Mouse (Mus musculus) stomach, embryonic 14.5 days (tissue): ENCODE data around the gene 1110051M20Rik. TPM values are rescaled to one million over a fixed set of nuclear protein-coding genes. Genes with fewer than 3 reads are reported as not detected.

Source experiments
- ATAC-seq: fragments of 200-750 bp; cut with Nextera tagmentation; 2 replicates; pipeline ENCODE4 v1.8.0; 2017; ENCODE audit warnings: low read depth, moderate TSS enrichment; ENCODE audit not compliant: insufficient number of reproducible peaks, insufficient read depth, low FRiP score
- H3K27ac ChIP-seq: fragments of 300-500 bp; sonication (generic); 2 replicates; pipeline ENCODE4 v1.5.1; 2014; ENCODE audit warnings: mild to moderate bottlenecking, low read length, moderate library complexity, mixed read lengths
- H3K27me3 ChIP-seq: fragments of 300-500 bp; sonication (generic); 2 replicates; pipeline ENCODE4 v1.6.1; 2014; ENCODE audit warnings: low read length, control low read depth, mixed read lengths; ENCODE audit not compliant: control insufficient read depth, insufficient read depth
- H3K36me3 ChIP-seq: fragments of 300-500 bp; sonication (generic); 2 replicates; pipeline ENCODE4 v1.6.1; 2014; ENCODE audit warnings: mild to moderate bottlenecking, control low read depth, low read length, moderate library complexity, mixed read lengths; ENCODE audit not compliant: control insufficient read depth, insufficient read depth
- H3K4me1 ChIP-seq: fragments of 300-500 bp; sonication (generic); 2 replicates; pipeline ENCODE4 v1.6.1; 2014; ENCODE audit warnings: low read length, control low read depth, mixed read lengths; ENCODE audit not compliant: control insufficient read depth, insufficient read depth
- H3K4me2 ChIP-seq: fragments of 300-500 bp; sonication (generic); replicated peaks from 2 replicates; pipeline ENCODE4 v1.6.1; 2014; ENCODE audit warnings: low read depth, low read length, control low read depth
- H3K4me3 ChIP-seq: fragments of 300-500 bp; sonication (generic); 2 replicates; pipeline ENCODE4 v1.5.1; 2014; ENCODE audit warnings: low read depth, low read length, control low read depth
- H3K9ac ChIP-seq: fragments of 300-500 bp; sonication (generic); replicated peaks from 2 replicates; pipeline ENCODE4 v1.6.1; 2014; ENCODE audit warnings: low read depth, mild to moderate bottlenecking, control low read depth, low read length, moderate library complexity, mixed read lengths
- H3K9me3 ChIP-seq: fragments of 300-500 bp; sonication (generic); 2 replicates; pipeline ENCODE4 v1.6.1; 2016; ENCODE audit warnings: low read depth, low read length, control low read depth; ENCODE audit not compliant: control insufficient read depth
- WGBS: fragments of 180-500 bp; shearing (Covaris S2); extraction: QIAGEN DNeasy Blood & Tissue Kit; methylation state at CpG from one replicate; pipeline ENCODE4 v1.1.7; 2014; 5-methylcytosine and 5-hydroxymethylcytosine counted together
- microRNA-seq: library from miRNA; unstranded; fragments of <30 nt; microRNA quantifications from one replicate; pipeline ENCODE4, GENCODE M21; 2016
- polyA plus RNA-seq: library from polyadenylated mRNA; unstranded; fragments of >200 nt; fragmentation: Nextera tagmentation; extraction: Ambion mirVana; gene quantifications from 2 replicates; pipeline ENCODE4 v1.2.1, GENCODE M21; 2014

The 1110051M20Rik gene
- polyA plus RNA-seq, 1 experiment from 2014 or later, result 67.1 TPM

DNA sequence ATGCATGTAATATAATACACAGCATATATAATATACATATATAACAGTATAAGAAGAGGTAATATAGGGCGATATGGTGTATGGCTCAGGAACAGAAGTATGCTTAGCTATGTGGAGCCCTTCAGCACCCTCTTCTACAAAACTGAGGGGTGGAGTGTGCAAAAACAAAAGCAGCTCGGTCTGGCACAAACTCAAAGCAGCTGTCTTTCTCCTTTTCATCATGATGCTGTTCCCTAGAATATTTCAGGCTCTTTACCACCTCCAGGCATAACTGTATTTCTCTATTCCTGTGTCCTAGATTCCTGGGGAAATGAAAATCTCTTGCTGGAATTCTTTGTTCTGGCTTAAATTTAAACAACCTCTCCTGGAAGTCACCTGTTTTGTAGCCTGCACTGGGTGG lies 214.8 kb downstream of the 1110051M20Rik start:
- no peak for ATAC-seq
- Histone ChIP-seq H3K9ac (no peak overlapping the region), H3K4me2 (no peak overlapping the region), H3K9me3 (no peaks in the 10 kb centered on the region), H3K27me3 (no peaks in the 10 kb centered on the region), H3K4me3 (no peak overlapping the region), H3K36me3 (no peaks in the 10 kb centered on the region; the same call in 1 of the 2 replicates), H3K4me1 (no peaks in the 10 kb centered on the region), H3K27ac (no peak overlapping the region)
- 85% methylated on average over 2 of the region's 2 CpGs for WGBS

Small RNAs within 50 kb of the gene (microRNA-seq; reads per million reads assigned to microRNA genes)
- not detected for gene Gm22071

Other genes with a start within 250 kb of the 1110051M20Rik start
- 0.36 and 1.4 TPM in 2 replicates for gene Nr1h3, start 241.9 kb downstream of the 1110051M20Rik start, polyA plus RNA-seq
- 26.5 and 32.3 TPM in 2 replicates for gene Acp2, start 241.8 kb downstream of the 1110051M20Rik start, polyA plus RNA-seq
- gene Ddb2, start 207.7 kb downstream of the 1110051M20Rik start, polyA plus RNA-seq, result 19.9 and 22.7 TPM in 2 replicates
- 40.9 and 44.4 TPM in 2 replicates for gene Pacsin3, start 188.8 kb downstream of the 1110051M20Rik start, polyA plus RNA-seq
- gene Arfgap2, start 179.7 kb downstream of the 1110051M20Rik start, polyA plus RNA-seq, result 65.1 and 75.7 TPM in 2 replicates
- 5.2 and 5.9 TPM in 2 replicates for gene Lrp4, start 12.8 kb upstream of the 1110051M20Rik start, polyA plus RNA-seq
- 99.3 and 99.9 TPM in 2 replicates for gene Ckap5, start 82.1 kb upstream of the 1110051M20Rik start, polyA plus RNA-seq
- 0.13 and 0.61 TPM in 2 replicates for gene F2, start 191.7 kb upstream of the 1110051M20Rik start, polyA plus RNA-seq
- 7.6 and 8.7 TPM in 2 replicates for gene Zfp408, start 205.1 kb upstream of the 1110051M20Rik start, polyA plus RNA-seq
- gene Arhgap1, start 205.2 kb upstream of the 1110051M20Rik start, polyA plus RNA-seq, result 147 and 154 TPM in 2 replicates